In the genomic region with DNA sequence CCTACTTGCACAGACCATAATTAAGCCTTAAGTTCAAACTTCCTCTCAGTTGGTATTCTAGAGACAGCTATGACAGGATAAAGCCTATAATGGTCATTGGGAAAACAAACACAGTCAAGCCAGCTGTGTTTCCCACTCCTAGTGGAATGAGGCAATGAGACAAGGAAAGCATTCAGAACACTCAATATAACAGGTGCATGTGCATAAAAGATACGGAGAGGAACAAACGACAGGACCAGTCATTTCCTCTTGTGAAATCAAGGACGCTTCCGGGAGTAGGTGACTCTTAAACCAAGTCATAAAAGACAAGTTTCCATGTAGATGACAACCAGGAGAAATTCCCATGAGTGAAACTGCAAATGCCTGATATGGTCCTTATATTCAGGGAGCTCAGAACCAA, we compare ENCODE assay signal across 27 mouse cellular contexts.
"Had no signal": no experiment of that assay in that cellular context is flagged by ENCODE, and none has a peak within 500 bp of the region (broad histone marks: within the 10 kb centered on the region; RNA-seq: fewer than 3 reads in every experiment).

No protein-coding gene starts in this region.

- DNase-seq: cerebellum, adult 2 months; cerebellum, adult 8-10 months; cerebellum, adult 9-10 months; cerebellum, adult 9-11 months; cerebellum, postnatal 10 days; cerebellum, postnatal 14 days; cerebellum, postnatal 25 days; cerebellum, postnatal 36 days; embryo, embryonic 11 days; forebrain, postnatal 0 days; gastrocnemius, adult 2 months; gastrocnemius, postnatal 10 days; gastrocnemius, postnatal 14 days; gastrocnemius, postnatal 25 days; gastrocnemius, postnatal 36 days; heart, adult 18-20 months had no signal

- H3K9ac ChIP-seq: embryonic facial prominence, embryonic 12.5 days; embryonic facial prominence, embryonic 13.5 days; embryonic facial prominence, embryonic 15.5 days; forebrain, embryonic 12.5 days; forebrain, embryonic 13.5 days; forebrain, embryonic 15.5 days; forebrain, postnatal 0 days had no signal

- H3K4me2 ChIP-seq: embryonic facial prominence, embryonic 12.5 days; embryonic facial prominence, embryonic 13.5 days; embryonic facial prominence, embryonic 15.5 days; forebrain, embryonic 12.5 days; forebrain, embryonic 13.5 days; forebrain, embryonic 15.5 days had no signal

- H3K9me3 ChIP-seq: embryonic facial prominence, embryonic 10.5 days; embryonic facial prominence, embryonic 12.5 days; embryonic facial prominence, embryonic 13.5 days; embryonic facial prominence, embryonic 15.5 days; forebrain, embryonic 10.5 days; forebrain, embryonic 12.5 days; forebrain, embryonic 13.5 days; forebrain, embryonic 15.5 days had no signal

- H3K4me1 ChIP-seq: embryonic facial prominence, embryonic 10.5 days; embryonic facial prominence, embryonic 12.5 days; embryonic facial prominence, embryonic 13.5 days; embryonic facial prominence, embryonic 15.5 days; forebrain, embryonic 10.5 days; forebrain, embryonic 12.5 days; forebrain, embryonic 13.5 days; forebrain, embryonic 15.5 days had no signal

- H3K27me3 ChIP-seq: embryonic facial prominence, embryonic 12.5 days; embryonic facial prominence, embryonic 13.5 days; embryonic facial prominence, embryonic 15.5 days; forebrain, embryonic 12.5 days; forebrain, embryonic 13.5 days; forebrain, embryonic 15.5 days had no signal

- H3K36me3 ChIP-seq: embryonic facial prominence, embryonic 10.5 days; embryonic facial prominence, embryonic 12.5 days; embryonic facial prominence, embryonic 13.5 days; embryonic facial prominence, embryonic 15.5 days; forebrain, embryonic 10.5 days; forebrain, embryonic 12.5 days; forebrain, embryonic 15.5 days had no signal

- H3K27ac ChIP-seq: embryonic facial prominence, embryonic 10.5 days; embryonic facial prominence, embryonic 12.5 days; embryonic facial prominence, embryonic 13.5 days; embryonic facial prominence, embryonic 15.5 days; forebrain, embryonic 10.5 days; forebrain, embryonic 12.5 days; forebrain, embryonic 13.5 days; forebrain, embryonic 15.5 days; gastrocnemius, adult 2 months had no signal

- H3K4me3 ChIP-seq: embryonic facial prominence, embryonic 10.5 days; embryonic facial prominence, embryonic 12.5 days; embryonic facial prominence, embryonic 13.5 days; embryonic facial prominence, embryonic 15.5 days; erythroblast, embryonic 14.5 days; forebrain, embryonic 10.5 days; forebrain, embryonic 12.5 days; forebrain, embryonic 13.5 days; forebrain, embryonic 15.5 days; gastrocnemius, adult 2 months had no signal

- ATAC-seq: forebrain, embryonic 13.5 days; forebrain, embryonic 14.5 days; forebrain, embryonic 15.5 days; forebrain, embryonic 16.5 days; forebrain, postnatal 0 days had no signal
